Mouse (Mus musculus) spleen, adult 2 months (tissue): ENCODE results near the gene Leng8. TPM values are rescaled to one million over a fixed set of nuclear protein-coding genes. Genes with fewer than 3 reads are reported as not detected.
A peak's percentile ranks its signal among the peaks of the same experiment; 100 is the strongest.
"Not testable (repeated sequence)": the region's sequence is repeated elsewhere in the genome, so short reads cannot be mapped to it uniquely, and the experiment has no call there.

ENCODE experiments used
- DNase-seq, 2 experiments: peaks; one replicate each; pipeline versions ENCODE4 v3.0.0 to v3.0.0-alpha.2; 2012 to 2021; ENCODE audit warnings: low spot score in 2 of 2, low read depth in 1 of 2
- H3K27ac ChIP-seq: fragments of 200-500 bp; 2 replicates; pipeline ENCODE4 v1.5.1; 2012; ENCODE audit warnings: low read length, inconsistent platforms; ENCODE audit not compliant: insufficient read depth
- H3K27me3 ChIP-seq: fragments of 200-500 bp; 2 replicates; pipeline ENCODE4 v1.6.1; 2012; ENCODE audit warnings: mild to moderate bottlenecking, moderate library complexity, low read length, inconsistent platforms; ENCODE audit not compliant: control insufficient read depth, insufficient read depth
- H3K36me3 ChIP-seq: fragments of 200-500 bp; 2 replicates; pipeline ENCODE4 v1.6.1; 2012; ENCODE audit warnings: mild to moderate bottlenecking, low read length, inconsistent platforms; ENCODE audit not compliant: control insufficient read depth, insufficient read depth
- H3K4me1 ChIP-seq: fragments of 200-500 bp; 2 replicates; pipeline ENCODE4 v1.6.1; 2011; ENCODE audit warnings: inconsistent platforms; ENCODE audit not compliant: control insufficient read depth, insufficient read depth, insufficient read length
- H3K4me3 ChIP-seq: fragments of 200-500 bp; 2 replicates; pipeline ENCODE4 v1.5.1; 2011; ENCODE audit warnings: mild to moderate bottlenecking, inconsistent platforms; ENCODE audit not compliant: insufficient read depth, insufficient read length; ENCODE audit errors: extremely low read depth
- CTCF ChIP-seq: fragments of 200-500 bp; IDR thresholded peaks from 2 replicates; pipeline ENCODE4 v1.5.1; 2011; ENCODE audit warnings: mild to moderate bottlenecking, inconsistent platforms; ENCODE audit not compliant: insufficient read depth, insufficient read length, insufficient replicate concordance; ENCODE audit errors: extremely low read depth
- POLR2A ChIP-seq: fragments of 200-500 bp; IDR thresholded peaks from 2 replicates; pipeline ENCODE4 v1.6.1; 2011; ENCODE audit warnings: low read depth, low read length, inconsistent platforms
- WGBS: fragments of 180-500 bp; shearing (Covaris S2); methylation state at CpG from one replicate; pipeline ENCODE4 v1.1.7; 2018; 5-methylcytosine and 5-hydroxymethylcytosine counted together
- polyA plus RNA-seq: library from polyadenylated mRNA; depleted of rRNA; stranded (reverse); fragments of >200 nt; gene quantifications from 2 replicates; pipeline ENCODE4 v1.2.3, GENCODE M21; 2012

Leng8 gene
- polyA plus RNA-seq, 1 experiment: 420 TPM

DNA sequence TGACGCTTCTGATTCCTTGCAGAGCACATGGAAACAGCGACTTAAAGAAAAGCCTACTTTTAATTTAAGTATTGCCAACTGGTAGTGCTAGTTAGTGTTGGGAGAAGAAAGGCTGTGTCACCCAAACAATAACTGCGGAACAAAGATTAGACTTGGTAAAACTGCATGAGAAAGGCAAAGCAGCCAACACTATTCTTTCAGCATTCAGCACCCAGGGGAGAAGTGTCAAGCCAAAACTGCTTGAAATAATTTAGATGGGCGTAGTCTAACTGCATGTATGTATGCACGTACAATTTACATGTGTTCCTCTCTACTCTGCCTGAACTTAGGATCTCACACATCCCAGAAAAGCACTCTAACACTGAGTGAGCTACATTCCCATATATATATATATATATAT lies 17.5 kb downstream of the Leng8 start:
- Histone ChIP-seq H3K27ac (no peak overlapping the region), H3K27me3 (no peaks in the 10 kb centered on the region), H3K36me3 (no peaks in the 10 kb centered on the region), H3K4me3 (no peak overlapping the region), H3K4me1 (peaks cover 4% of the 10 kb centered on the region)
- no peak for DNase-seq
- WGBS: 81% methylated on average over 5 of the region's 5 CpGs
- TF ChIP-seq CTCF: no peak
- TF ChIP-seq POLR2A: no peak

DNA sequence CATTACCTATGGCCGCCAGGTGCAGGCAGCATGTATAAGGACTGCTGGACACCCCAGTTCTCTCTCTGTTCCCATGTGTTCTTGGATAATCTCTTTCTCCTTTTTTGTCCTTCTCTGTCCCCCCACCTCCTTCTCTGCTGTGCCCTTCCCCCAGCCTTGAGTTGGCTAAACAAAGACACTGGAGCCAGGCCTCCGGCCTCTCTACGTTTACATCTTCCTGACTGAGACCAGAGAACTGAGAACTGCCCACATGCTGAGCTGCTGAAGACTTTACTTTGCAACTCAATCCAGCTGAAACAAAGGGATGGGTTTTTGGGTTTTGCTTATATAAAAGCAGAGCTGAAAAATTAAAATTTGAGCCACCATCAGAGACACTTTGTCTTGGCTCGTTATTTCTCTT lies 18.1 kb downstream of the Leng8 start:
- DNase-seq: no peak
- TF ChIP-seq CTCF (no peak), POLR2A (no peak)
- WGBS: 78% methylated on average over 4 of the region's 4 CpGs
- Histone ChIP-seq H3K27me3 (no peaks in the 10 kb centered on the region), H3K36me3 (no peaks in the 10 kb centered on the region), H3K27ac (no peak overlapping the region), H3K4me3 (no peak overlapping the region), H3K4me1 (peaks cover 4% of the 10 kb centered on the region)

- H3K27me3 ChIP-seq, H3K4me1 ChIP-seq, H3K27ac ChIP-seq, DNase-seq, H3K36me3 ChIP-seq, H3K4me3 ChIP-seq: not testable (repeated sequence)
- 90% methylated on average over 4 of the region's 4 CpGs for WGBS
Observed at GRCm38 (mm10) chr7:4161596-4161995, 24.8 kb downstream of the Leng8 start.

- no peaks in the 10 kb centered on the region for H3K36me3 ChIP-seq
- no peaks in the 10 kb centered on the region for H3K4me1 ChIP-seq
- TF ChIP-seq POLR2A (no peak), CTCF (no peak)
- peaks cover 1% of the 10 kb centered on the region; the same call in 1 of the 2 replicates for H3K27me3 ChIP-seq
- no peak overlapping the region; the same call in 1 of the 2 replicates for H3K27ac ChIP-seq
- WGBS: 9% methylated on average over 11 of the region's 11 CpGs
- H3K4me3 ChIP-seq: peak overlapping the region; percentile 16; the same call in 1 of the 2 replicates
- no peak for DNase-seq
Observed at GRCm38 (mm10) chr7:4163571-4164072, 26.8 kb downstream of the Leng8 start.

GRCm38 (mm10) chr7:4164090-4164910 lies 27.5 kb downstream of the Leng8 start, which contains the start of gene Cdc42ep5:
Gene Cdc42ep5 (minus strand): TSS chr7:4164860.
- no peaks in the 10 kb centered on the region for H3K36me3 ChIP-seq
- peak within 1 kb of the TSS; percentile 20 for H3K4me3 ChIP-seq
- no peak for DNase-seq
- peak within 1 kb of the TSS; percentile 20; the same call in 1 of the 2 replicates for H3K27ac ChIP-seq
- WGBS: 6% methylated on average over 20 of the region's 20 CpGs
- no peaks in the 10 kb centered on the region for H3K4me1 ChIP-seq
- TF ChIP-seq CTCF: no peak
- TF ChIP-seq POLR2A: no peak
- peaks cover 1% of the 10 kb centered on the region; the same call in 1 of the 2 replicates for H3K27me3 ChIP-seq

DNA sequence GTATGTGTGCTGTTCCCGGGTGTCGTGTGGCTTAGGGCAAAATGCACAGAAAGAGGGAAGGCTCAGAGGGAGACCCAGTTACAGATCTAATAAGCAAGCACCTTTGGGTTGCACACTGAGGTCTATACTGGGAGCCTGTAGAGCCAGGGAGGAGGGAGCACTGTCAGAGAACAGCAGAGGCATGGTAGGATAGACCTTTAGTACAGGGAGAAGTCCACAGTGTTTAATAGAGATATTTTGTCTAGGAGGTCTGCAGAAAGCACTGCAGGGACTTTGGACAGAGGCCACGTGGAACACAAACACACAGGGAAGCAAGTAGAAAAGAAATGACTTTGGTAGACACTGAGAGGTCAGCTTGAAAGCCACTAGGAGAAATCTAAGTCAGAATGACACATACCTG lies 28.4 kb downstream of the Leng8 start:
- no peak overlapping the region for H3K27ac ChIP-seq
- 30% methylated on average over 3 of the region's 3 CpGs for WGBS
- H3K4me1 ChIP-seq: no peaks in the 10 kb centered on the region
- H3K27me3 ChIP-seq: peaks cover 1% of the 10 kb centered on the region; the same call in 1 of the 2 replicates
- no peak for DNase-seq
- H3K4me3 ChIP-seq: no peak overlapping the region
- H3K36me3 ChIP-seq: no peaks in the 10 kb centered on the region
- TF ChIP-seq POLR2A (no peak), CTCF (no peak)

DNA sequence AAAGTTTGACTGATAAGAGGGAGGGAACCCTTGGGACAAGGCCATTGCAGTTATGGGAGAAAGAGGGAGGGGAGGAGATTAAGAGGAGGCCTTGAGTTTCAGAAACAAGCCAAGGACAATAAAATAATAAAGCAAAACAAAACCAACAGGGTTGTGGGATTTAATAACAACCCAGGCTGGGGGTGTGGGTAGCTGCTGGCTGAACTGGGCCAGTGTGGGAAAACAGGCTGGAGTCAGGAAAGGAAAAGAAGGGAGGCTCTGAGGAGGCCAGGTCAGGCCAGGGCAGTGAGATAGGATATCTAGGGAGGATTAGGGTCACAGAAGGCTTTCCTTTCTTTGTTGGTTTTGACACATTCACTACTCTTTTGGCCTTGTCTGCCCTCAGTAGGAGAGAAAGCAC lies 30.3 kb downstream of the Leng8 start:
- Histone ChIP-seq H3K4me1 (no peaks in the 10 kb centered on the region), H3K4me3 (no peak overlapping the region), H3K27ac (no peak overlapping the region), H3K36me3 (no peaks in the 10 kb centered on the region), H3K27me3 (peaks cover 1% of the 10 kb centered on the region; the same call in 1 of the 2 replicates)
- TF ChIP-seq CTCF: no peak
- TF ChIP-seq POLR2A: no peak
- no peak for DNase-seq
